Mouse (Mus musculus): ENCODE results near the gene Amdhd1. TPM values are rescaled to one million over a fixed set of nuclear protein-coding genes. Genes with fewer than 3 reads are reported as not detected.

Amdhd1 gene
- not detected for polyA plus RNA-seq (2014; fragmentation: Illumina TruSeq; extraction: RNeasy Lipid Tissue Mini Kit (QIAGEN cat#74804); ENCODE audit: low read depth, low replicate concordance)

DNA sequence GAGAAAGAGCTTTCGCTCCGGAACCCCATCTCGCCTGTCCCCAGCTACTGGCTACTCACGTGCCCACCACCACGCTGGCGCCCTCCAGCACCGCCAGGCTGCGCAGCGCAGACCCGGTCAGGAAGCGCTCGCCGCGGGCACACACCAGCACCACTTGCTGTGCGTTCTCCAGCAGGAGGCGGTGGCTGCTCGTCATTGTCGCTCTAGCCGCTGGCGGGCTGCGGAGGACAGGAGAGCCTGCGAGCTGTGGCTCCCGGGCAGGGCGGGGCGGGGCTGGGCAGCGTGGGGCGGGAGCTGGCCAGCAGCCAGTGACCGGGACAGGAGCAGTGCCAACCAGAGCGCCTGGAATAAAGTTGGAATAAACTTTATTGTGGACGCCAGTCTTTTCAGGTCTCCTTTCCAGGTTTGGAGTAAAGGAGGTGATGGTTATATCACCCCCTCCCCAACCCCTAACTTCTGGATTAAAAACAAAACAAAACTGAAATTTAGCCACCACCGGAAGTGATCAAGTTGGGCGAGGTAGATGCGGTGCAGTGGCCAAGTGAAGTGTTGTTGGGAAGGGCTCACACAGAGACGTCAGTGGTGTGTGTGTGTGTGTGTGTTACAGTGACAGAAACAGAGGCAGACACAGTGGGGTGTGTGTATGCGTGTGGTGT is at the start of gene Amdhd1:
Gene Amdhd1 (minus strand): TSS at position 259 of the 656 bp plus-strand sequence.

GRCm38 (mm10) chr10:93589281-93589848 is 49.5 kb upstream of the Amdhd1 start, which contains the start of gene Snrpf:
Gene Snrpf, minus strand, starts transcription at chr10:93589706.

DNA sequence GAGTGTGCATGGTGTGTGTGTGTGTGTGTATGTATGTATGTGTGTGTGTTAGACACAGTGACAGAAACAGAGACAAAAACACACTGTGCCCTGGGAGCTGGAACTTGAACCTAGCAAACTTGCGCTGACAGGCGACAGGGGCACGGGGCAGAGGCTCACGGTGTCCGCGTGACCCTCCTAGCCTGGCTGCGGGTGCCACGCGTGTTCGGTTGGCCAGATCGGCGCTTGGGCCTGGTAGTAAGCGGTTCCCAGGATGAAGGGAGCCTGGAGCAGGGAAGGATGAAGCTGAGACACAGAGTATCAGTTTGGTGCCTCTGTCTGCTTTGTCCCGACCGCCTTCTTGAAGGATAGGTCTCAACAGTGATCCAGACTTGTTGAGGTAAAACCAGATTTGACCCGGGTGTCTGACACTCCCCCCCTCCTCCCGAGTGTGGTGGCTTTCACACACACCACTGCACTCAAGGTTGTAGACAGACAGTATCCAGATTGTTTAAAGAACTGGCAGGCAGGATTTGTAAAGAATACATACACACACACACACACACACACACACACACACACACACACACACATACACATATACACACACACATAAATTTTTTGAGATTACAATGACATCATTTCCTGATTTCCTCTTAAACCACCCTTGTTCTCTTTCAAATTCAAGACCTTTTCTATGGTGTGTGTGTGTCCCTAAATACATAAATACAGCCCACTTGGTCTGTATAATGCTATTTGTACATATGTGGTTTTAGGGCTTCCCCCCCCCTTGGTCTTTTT is 788 bp upstream of the Amdhd1 start, which contains the start of gene Ccdc38:
Gene Ccdc38 (plus strand): TSS at position 202 of the 780 bp plus-strand sequence.

GRCm38 (mm10) chr10:93488066-93488827 is 51.6 kb downstream of the Amdhd1 start, which contains the start of gene Hal:
Gene Hal, plus strand, starts transcription at chr10:93488768.

Other genes starting within 250 kb of the Amdhd1 start
- gene Elk3, start 228.9 kb downstream of the Amdhd1 start, polyA plus RNA-seq (2014; fragmentation: Illumina TruSeq; extraction: RNeasy Lipid Tissue Mini Kit (QIAGEN cat#74804); ENCODE audit: low read depth, low replicate concordance) = 11.3 TPM
- 85.5 TPM for gene Lta4h, start 86.6 kb downstream of the Amdhd1 start, polyA plus RNA-seq (2014; fragmentation: Illumina TruSeq; extraction: RNeasy Lipid Tissue Mini Kit (QIAGEN cat#74804); ENCODE audit: low read depth, low replicate concordance)
- gene Hal, start 51.3 kb downstream of the Amdhd1 start, polyA plus RNA-seq (2014; fragmentation: Illumina TruSeq; extraction: RNeasy Lipid Tissue Mini Kit (QIAGEN cat#74804); ENCODE audit: low read depth, low replicate concordance) = 0.35 TPM
- not detected for gene Ccdc38, start 599 bp upstream of the Amdhd1 start, polyA plus RNA-seq (2014; fragmentation: Illumina TruSeq; extraction: RNeasy Lipid Tissue Mini Kit (QIAGEN cat#74804); ENCODE audit: low read depth, low replicate concordance)
- 39.6 TPM for gene Snrpf, start 49.7 kb upstream of the Amdhd1 start, polyA plus RNA-seq (2014; fragmentation: Illumina TruSeq; extraction: RNeasy Lipid Tissue Mini Kit (QIAGEN cat#74804); ENCODE audit: low read depth, low replicate concordance)
- gene Ntn4, start 100.6 kb upstream of the Amdhd1 start, polyA plus RNA-seq (2014; fragmentation: Illumina TruSeq; extraction: RNeasy Lipid Tissue Mini Kit (QIAGEN cat#74804); ENCODE audit: low read depth, low replicate concordance) = 20.5 TPM

Data from sigmoid colon, adult 10 weeks (tissue).